Mouse (Mus musculus): ENCODE results near the gene Prl2b1. TPM values are rescaled to one million over a fixed set of nuclear protein-coding genes. Genes with fewer than 3 reads are reported as not detected.

The Prl2b1 gene
- total RNA-seq (2021), result not detected
- long read RNA-seq, result 0 reads

GRCm38 (mm10) chr13:27390746-27391145 lies at the start of gene Prl2b1:
Gene Prl2b1 (minus strand): TSS chr13:27390846.
- no peak for DNase-seq (ENCODE audit: low spot score in 2 of 2)

GRCm38 (mm10) chr13:27438588-27438987 lies 47.9 kb upstream of the Prl2b1 start, which contains the start of gene Prl8a6:
Gene Prl8a6 (minus strand): TSS chr13:27438688.
- DNase-seq (ENCODE audit: low spot score in 2 of 2), result no peak

GRCm38 (mm10) chr13:27433159-27433558 lies 42.5 kb upstream of the Prl2b1 start:
- no peak for DNase-seq (ENCODE audit: low spot score in 2 of 2)

- no peak for DNase-seq (ENCODE audit: low spot score in 2 of 2)
These were observed 23.0 kb upstream of the Prl2b1 start for GRCm38 (mm10) chr13:27413640-27414039.

GRCm38 (mm10) chr13:27399061-27399724 lies 8.5 kb upstream of the Prl2b1 start:
- DNase-seq (ENCODE audit: low spot score in 2 of 2), result peak in 1 of 2 experiments; percentile 6

- no peak for DNase-seq (ENCODE audit: low spot score in 2 of 2)
These were observed 45.3 kb downstream of the Prl2b1 start, which contains the start of gene Prl8a2 for GRCm38 (mm10) chr13:27345373-27345772. Gene Prl8a2 (plus strand): TSS chr13:27345673.

- no peak for DNase-seq (ENCODE audit: low spot score in 2 of 2)
These were observed 47.8 kb downstream of the Prl2b1 start for GRCm38 (mm10) chr13:27342733-27343275.

- no peak for DNase-seq (ENCODE audit: low spot score in 2 of 2)
These were observed 55.7 kb downstream of the Prl2b1 start for GRCm38 (mm10) chr13:27334989-27335388.

Other genes starting within 250 kb of the Prl2b1 start
- not detected for gene Prl3d3, start 234.1 kb downstream of the Prl2b1 start, total RNA-seq (2021)
- gene Prl3c1, start 194.2 kb downstream of the Prl2b1 start, total RNA-seq (2021), result not detected
- gene Prl3b1, start 149.0 kb downstream of the Prl2b1 start, total RNA-seq (2021), result not detected
- gene Prl3a1, start 131.4 kb downstream of the Prl2b1 start, total RNA-seq (2021), result not detected
- gene Prl6a1, start 78.2 kb downstream of the Prl2b1 start, total RNA-seq (2021), result not detected
- not detected for gene Prl8a2, start 45.2 kb downstream of the Prl2b1 start, total RNA-seq (2021)
- gene Prl8a6, start 47.8 kb upstream of the Prl2b1 start, total RNA-seq (2021), result not detected
- gene Prl8a8, start 122.4 kb upstream of the Prl2b1 start, total RNA-seq (2021), result not detected
- not detected for gene Prl8a9, start 173.8 kb upstream of the Prl2b1 start, total RNA-seq (2021)
- gene Prl8a1, start 191.3 kb upstream of the Prl2b1 start, total RNA-seq (2021), result not detected
- not detected for gene Prl7b1, start 219.7 kb upstream of the Prl2b1 start, total RNA-seq (2021)